Mouse (Mus musculus) adrenal gland, adult 10 weeks (tissue): Measurements from ENCODE around the gene AC109138.7. TPM values are rescaled to one million over a fixed set of nuclear protein-coding genes. Genes with fewer than 3 reads are reported as not detected.

ENCODE experiments used
- polyA plus RNA-seq: library from polyadenylated mRNA; stranded (reverse); fragments of 350-450 nt; fragmentation: Illumina TruSeq; extraction: RNeasy Lipid Tissue Mini Kit (QIAGEN cat#74804); gene quantifications from one replicate; pipeline ENCODE4 v1.2.3, GENCODE M21; 2014; ENCODE audit warnings: low read depth, low replicate concordance

The AC109138.7 gene
- not detected for polyA plus RNA-seq

GRCm38 (mm10) chr19:4214071-4214770, at the start of gene AC109138.7, which contains the start of gene Clcf1:
Gene AC109138.7 (plus strand): TSS chr19:4214357.
Gene Clcf1 (plus strand): TSS chr19:4214238.

GRCm38 (mm10) chr19:4175368-4175947, 38.7 kb upstream of the AC109138.7 start, which contains the start of gene Carns1:
Gene Carns1 (minus strand): TSS chr19:4175479.

GRCm38 (mm10) chr19:4190831-4191334, 23.3 kb upstream of the AC109138.7 start, which contains the start of gene Tbc1d10c:
Gene Tbc1d10c (minus strand): TSS chr19:4191284.

GRCm38 (mm10) chr19:4191528-4192250, 22.5 kb upstream of the AC109138.7 start, which contains the start of gene Ppp1ca:
Gene Ppp1ca (plus strand): TSS chr19:4192065.

GRCm38 (mm10) chr19:4201291-4201909, 12.8 kb upstream of the AC109138.7 start, which contains the start of gene Rad9a:
Gene Rad9a (minus strand): TSS chr19:4201662.

GRCm38 (mm10) chr19:4231253-4232185, 17.4 kb downstream of the AC109138.7 start, which contains the start of gene Pold4:
Gene Pold4 (plus strand): TSS chr19:4231899.

GRCm38 (mm10) chr19:4268566-4269361, 54.6 kb downstream of the AC109138.7 start, which contains the start of gene Ssh3:
Gene Ssh3 (minus strand): TSS chr19:4269180.

Other genes starting within 250 kb of the AC109138.7 start
- 0.99 TPM for gene Aldh3b2, start 242.0 kb upstream of the AC109138.7 start, polyA plus RNA-seq
- 3.2 TPM for gene Acy3, start 227.8 kb upstream of the AC109138.7 start, polyA plus RNA-seq
- not detected for gene Tbx10, start 221.6 kb upstream of the AC109138.7 start, polyA plus RNA-seq
- not detected for gene Nudt8, start 213.8 kb upstream of the AC109138.7 start, polyA plus RNA-seq
- gene Gm49405, start 213.7 kb upstream of the AC109138.7 start, polyA plus RNA-seq, result not detected
- not detected for gene Doc2g, start 211.0 kb upstream of the AC109138.7 start, polyA plus RNA-seq
- gene Ndufv1, start 201.6 kb upstream of the AC109138.7 start, polyA plus RNA-seq, result 6.6 TPM
- 19.5 TPM for gene Gstp1, start 176.4 kb upstream of the AC109138.7 start, polyA plus RNA-seq
- gene Gstp2, start 168.3 kb upstream of the AC109138.7 start, polyA plus RNA-seq, result 9.4 TPM
- not detected for gene Gstp3, start 154.8 kb upstream of the AC109138.7 start, polyA plus RNA-seq
- gene Cabp2, start 132.8 kb upstream of the AC109138.7 start, polyA plus RNA-seq, result not detected
- gene Cdk2ap2, start 117.2 kb upstream of the AC109138.7 start, polyA plus RNA-seq, result 1.1 TPM
- 0.87 TPM for gene Pitpnm1, start 114.4 kb upstream of the AC109138.7 start, polyA plus RNA-seq
- 1.1 TPM for gene Aip, start 88.5 kb upstream of the AC109138.7 start, polyA plus RNA-seq
- gene Gpr152, start 74.6 kb upstream of the AC109138.7 start, polyA plus RNA-seq, result not detected
- gene Cabp4, start 70.3 kb upstream of the AC109138.7 start, polyA plus RNA-seq, result not detected
- 31.5 TPM for gene Coro1b, start 65.7 kb upstream of the AC109138.7 start, polyA plus RNA-seq
- 3.5 TPM for gene Ptprcap, start 60.8 kb upstream of the AC109138.7 start, polyA plus RNA-seq
- 3.1 TPM for gene Rps6kb2, start 51.0 kb upstream of the AC109138.7 start, polyA plus RNA-seq
- gene Carns1, start 38.9 kb upstream of the AC109138.7 start, polyA plus RNA-seq, result 0.93 TPM
- gene Tbc1d10c, start 23.1 kb upstream of the AC109138.7 start, polyA plus RNA-seq, result not detected
- gene Ppp1ca, start 22.3 kb upstream of the AC109138.7 start, polyA plus RNA-seq, result 103 TPM
- 3.1 TPM for gene Rad9a, start 12.7 kb upstream of the AC109138.7 start, polyA plus RNA-seq
- gene Clcf1, start 119 bp upstream of the AC109138.7 start, polyA plus RNA-seq, result 0.70 TPM
- not detected for gene Pold4, start 17.5 kb downstream of the AC109138.7 start, polyA plus RNA-seq
- 3.0 TPM for gene Ssh3, start 54.8 kb downstream of the AC109138.7 start, polyA plus RNA-seq
- not detected for gene Ankrd13d, start 68.8 kb downstream of the AC109138.7 start, polyA plus RNA-seq
- gene Grk2, start 91.9 kb downstream of the AC109138.7 start, polyA plus RNA-seq, result 10.8 TPM
- 63.7 TPM for gene Kdm2a, start 183.9 kb downstream of the AC109138.7 start, polyA plus RNA-seq
- 2.3 TPM for gene Rhod, start 225.1 kb downstream of the AC109138.7 start, polyA plus RNA-seq